Mouse (Mus musculus) Patski (cell line): ENCODE data around the gene Tiam1. TPM values are rescaled to one million over a fixed set of nuclear protein-coding genes. Genes with fewer than 3 reads are reported as not detected.

ENCODE experiments used
- ATAC-seq: fragments of 100-300 bp; one replicate; pipeline ENCODE4 v1.8.0; 2021
- CTCF ChIA-PET: fragments of 350-600 bp; sonication (Branson Sonifier 250); formaldehyde crosslinking; loops from one replicate; lab custom pipeline; 2022; ENCODE audit warnings: inconsistent platforms; lab: Charles Lee
- POLR2A ChIA-PET: fragments of 350-600 bp; sonication (Branson Sonifier 250); formaldehyde crosslinking; loops from one replicate; lab custom pipeline; 2022; ENCODE audit warnings: antibody characterized with exemption, inconsistent platforms; lab: Charles Lee
- DNase-seq: peaks from one replicate; pipeline ENCODE4 v3.0.0-alpha.2; 2011; ENCODE audit warnings: low read depth, low spot score
- H3K27me3 ChIP-seq: fragments of 371-371 bp; one replicate; pipeline ENCODE4 v1.5.1; 2021
- CTCF ChIP-seq: fragments of 100-300 bp; IDR thresholded peaks from one replicate; pipeline ENCODE4 v1.5.1; 2021
- in situ Hi-C: fragments of 300-500 bp; cut with MboI; formaldehyde crosslinking; loops from 3 replicates; pipeline ENCODE4 v1.11.1; 2018; ENCODE audit warnings: low pct_unique_long_range_greater_than_20kb, mixed read lengths
- polyA plus RNA-seq: library from polyadenylated mRNA; unstranded; gene quantifications from one replicate; pipeline ENCODE4 v1.2.3, GENCODE M21; 2021

Gene Tiam1
- polyA plus RNA-seq, 1 experiment from 2014 or later: 10.8 TPM

GRCm38 (mm10) chr16:90040771-90041364 lies 102.7 kb downstream of the Tiam1 start:
- POLR2A ChIA-PET: no interaction called here
- no peak for DNase-seq
- CTCF ChIA-PET: no interaction called here
- H3K27me3 ChIP-seq: no peaks in the 10 kb centered on the region
- in situ Hi-C loops: no loop called here
- no peak for TF ChIP-seq CTCF
- ATAC-seq: no peak

DNA sequence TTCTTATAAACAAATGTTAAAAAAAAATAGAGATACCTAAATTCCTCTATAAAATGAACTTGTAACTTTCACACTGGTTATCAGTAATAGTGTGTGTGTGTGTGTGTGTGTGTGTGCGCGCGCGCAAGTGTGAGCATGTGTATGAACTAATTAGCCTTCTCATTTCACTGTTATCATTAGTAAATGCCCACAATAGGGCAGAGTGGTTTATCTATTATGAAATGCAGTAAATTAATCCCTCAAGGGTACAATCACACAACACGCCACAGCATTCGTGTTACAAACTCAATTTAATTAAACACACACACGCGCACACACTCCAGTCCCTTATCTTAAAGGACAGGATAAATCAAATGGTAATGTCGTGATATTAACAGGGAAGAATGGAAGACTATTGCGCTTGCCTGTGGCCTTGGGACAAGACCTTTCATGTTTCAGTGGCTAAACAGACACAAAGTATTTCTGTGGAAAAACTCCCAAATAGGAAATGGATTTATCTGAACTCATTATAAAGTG lies 107.9 kb downstream of the Tiam1 start:
- H3K27me3 ChIP-seq: no peaks in the 10 kb centered on the region
- CTCF ChIA-PET: interaction anchor here (0.9 kb wide), 1 partner anchor 151 kb away, joined by 3 read pairs; no protein-coding TSS in a partner anchor
- ATAC-seq: no peak
- no peak for TF ChIP-seq CTCF
- in situ Hi-C loops: no loop called here
- POLR2A ChIA-PET: no interaction called here
- no peak for DNase-seq

- no peak for ATAC-seq
Observed at GRCm38 (mm10) chr16:90030355-90030754, 113.2 kb downstream of the Tiam1 start.

GRCm38 (mm10) chr16:90027886-90028285 lies 115.7 kb downstream of the Tiam1 start:
- no peak for DNase-seq
- H3K27me3 ChIP-seq: no peaks in the 10 kb centered on the region
- POLR2A ChIA-PET: no interaction called here
- no peak for TF ChIP-seq CTCF
- in situ Hi-C loops: no loop called here
- ATAC-seq: no peak
- CTCF ChIA-PET: interaction anchor here (1.0 kb wide), 1 partner anchor 14 kb away, joined by 3 read pairs; no protein-coding TSS in a partner anchor

More at GRCm38 (mm10) chr16:90030355-90030754, 113.2 kb downstream of the Tiam1 start:
- ChIA-PET POLR2A (no interaction called here), CTCF (no interaction called here)
- no peak for DNase-seq
- no peaks in the 10 kb centered on the region for H3K27me3 ChIP-seq
- TF ChIP-seq CTCF: no peak
- in situ Hi-C loops: no loop called here

DNA sequence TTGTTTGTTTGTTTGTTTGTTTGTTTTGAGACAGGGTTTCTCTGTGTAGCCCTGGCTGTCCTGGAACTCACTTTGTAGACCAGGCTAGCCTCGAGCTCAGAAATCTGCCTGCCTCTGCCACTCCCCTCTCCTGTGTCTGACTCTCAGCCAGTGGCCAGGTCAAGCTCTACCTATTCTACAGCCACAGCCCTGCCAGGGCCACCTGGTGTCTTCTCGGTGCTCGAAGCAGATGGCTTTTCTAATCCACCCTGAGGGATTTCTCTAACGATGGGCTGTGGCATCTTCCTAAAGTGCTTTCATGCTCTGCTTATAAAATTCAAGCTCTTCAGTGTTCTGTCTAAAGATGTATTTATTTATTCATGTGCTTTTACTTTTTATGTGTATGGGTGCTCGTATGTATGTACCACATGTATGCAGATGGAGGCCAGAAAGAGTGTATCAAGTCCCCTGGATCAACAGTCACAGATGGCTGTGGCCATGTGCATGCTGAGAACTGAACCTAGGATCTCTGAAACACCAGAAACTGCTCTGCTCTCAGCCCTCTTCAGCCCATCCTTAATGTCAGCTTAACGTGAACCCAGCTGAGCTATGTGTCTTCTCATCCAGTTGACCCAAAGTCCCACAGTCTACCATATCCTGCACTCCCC lies 117.9 kb downstream of the Tiam1 start:
- POLR2A ChIA-PET: no interaction called here
- no peak for ATAC-seq
- H3K27me3 ChIP-seq: no peaks in the 10 kb centered on the region
- CTCF ChIA-PET: interaction anchor here (0.8 to 1.8 kb wide), 2 partner anchors 9 to 21 kb away, joined by 3 to 4 read pairs; no protein-coding TSS in a partner anchor
- no peak for TF ChIP-seq CTCF
- DNase-seq: no peak
- in situ Hi-C loops: no loop called here

GRCm38 (mm10) chr16:90023665-90024010 lies 119.9 kb downstream of the Tiam1 start:
- CTCF ChIA-PET: no interaction called here

GRCm38 (mm10) chr16:90022932-90023664 lies 120.5 kb downstream of the Tiam1 start:
- ATAC-seq: no peak
- CTCF ChIA-PET: no interaction called here

More at GRCm38 (mm10) chr16:90023665-90024010, 119.9 kb downstream of the Tiam1 start:
- H3K27me3 ChIP-seq: no peaks in the 10 kb centered on the region
- in situ Hi-C loops: no loop called here
- ATAC-seq: no peak
- TF ChIP-seq CTCF: no peak
- POLR2A ChIA-PET: no interaction called here
- no peak for DNase-seq

DNA sequence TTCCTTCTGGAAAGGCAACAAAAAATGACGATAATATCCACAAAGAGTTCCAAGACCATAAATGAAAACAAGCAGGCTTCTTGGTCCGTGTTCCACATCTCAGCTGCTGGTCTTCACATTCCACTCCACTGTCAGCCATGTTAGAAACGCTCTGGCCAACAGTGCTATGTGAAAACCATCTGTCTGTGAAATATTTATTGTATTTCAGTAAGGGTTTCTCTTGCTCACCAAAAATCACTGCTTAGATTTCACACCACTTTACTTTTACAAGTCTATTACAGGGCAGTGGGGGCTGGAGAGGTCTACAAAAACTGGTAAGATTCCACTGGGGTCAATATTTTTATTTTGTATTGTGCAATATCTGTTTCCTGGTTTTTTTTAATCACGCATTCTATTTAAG lies 127.5 kb downstream of the Tiam1 start:
- no peaks in the 10 kb centered on the region for H3K27me3 ChIP-seq
- DNase-seq (no peak), ATAC-seq (no peak)
- in situ Hi-C loops: no loop called here
- POLR2A ChIA-PET: no interaction called here
- no peak for TF ChIP-seq CTCF
- CTCF ChIA-PET: no interaction called here

More at GRCm38 (mm10) chr16:90022932-90023664, 120.5 kb downstream of the Tiam1 start:
- H3K27me3 ChIP-seq: no peaks in the 10 kb centered on the region
- POLR2A ChIA-PET: no interaction called here
- TF ChIP-seq CTCF: no peak
- no peak for DNase-seq
- in situ Hi-C loops: no loop called here

DNA sequence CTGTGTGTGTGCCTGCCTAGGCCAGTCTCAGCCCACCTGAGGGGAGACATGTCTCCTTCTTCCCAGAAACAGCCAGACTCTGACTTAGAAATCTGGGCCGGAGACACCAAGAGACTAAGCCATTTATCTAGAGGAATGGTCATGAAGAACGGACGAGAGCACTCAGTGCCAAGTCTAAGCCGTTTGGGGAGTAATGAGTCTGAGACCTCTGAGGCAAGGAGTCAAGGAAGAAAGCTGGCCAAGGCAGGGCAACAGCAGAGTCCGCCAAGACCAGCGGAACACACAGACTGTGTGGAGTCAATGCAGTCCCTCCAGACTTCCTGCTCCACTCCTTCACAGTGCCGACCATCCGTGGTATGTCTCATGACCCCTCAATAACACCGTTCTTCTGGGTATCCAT lies 129.0 kb downstream of the Tiam1 start:
- H3K27me3 ChIP-seq: no peaks in the 10 kb centered on the region
- ChIA-PET CTCF (interaction anchor here (1.6 kb wide), 1 partner anchor 45 kb away, joined by 4 read pairs; no protein-coding TSS in a partner anchor), POLR2A (no interaction called here)
- ATAC-seq (no peak), DNase-seq (no peak)
- in situ Hi-C loops: no loop called here
- no peak for TF ChIP-seq CTCF

DNA sequence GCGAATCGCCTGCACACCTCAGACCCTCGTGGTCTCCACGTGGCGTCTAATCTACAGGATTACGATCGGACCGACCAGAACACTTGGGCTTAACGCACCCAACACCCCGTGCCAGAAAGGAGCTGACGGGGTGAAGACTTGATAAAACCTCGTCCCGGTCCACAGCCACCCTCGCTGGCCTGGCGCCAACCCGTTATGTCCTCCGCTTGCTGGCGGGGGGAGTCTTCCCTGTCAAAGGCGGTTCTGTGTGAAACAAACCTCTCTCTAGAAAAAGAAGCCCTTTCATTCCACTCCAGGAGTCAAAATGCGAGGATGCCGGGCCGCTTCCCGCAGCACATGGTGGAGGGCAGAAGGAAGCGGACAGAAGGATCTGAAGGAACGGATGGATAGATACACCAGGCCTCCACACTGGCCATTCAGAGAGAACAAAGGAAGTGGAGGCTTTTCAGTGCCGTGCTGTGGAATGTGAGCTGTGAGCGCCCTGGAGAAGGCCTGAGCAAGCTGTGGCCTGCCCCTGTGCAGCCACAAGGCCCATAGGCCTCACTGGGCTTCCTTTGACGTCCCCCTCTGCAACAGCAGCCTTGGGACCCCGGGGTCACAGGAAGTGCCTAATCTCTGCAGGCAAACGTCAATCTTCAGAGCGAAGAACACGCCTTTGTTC lies 131.9 kb downstream of the Tiam1 start:
- POLR2A ChIA-PET: no interaction called here
- no peak for ATAC-seq
- no peak for TF ChIP-seq CTCF
- DNase-seq: no peak
- in situ Hi-C loops: no loop called here
- CTCF ChIA-PET: no interaction called here
- no peaks in the 10 kb centered on the region for H3K27me3 ChIP-seq
